In the genomic region with DNA sequence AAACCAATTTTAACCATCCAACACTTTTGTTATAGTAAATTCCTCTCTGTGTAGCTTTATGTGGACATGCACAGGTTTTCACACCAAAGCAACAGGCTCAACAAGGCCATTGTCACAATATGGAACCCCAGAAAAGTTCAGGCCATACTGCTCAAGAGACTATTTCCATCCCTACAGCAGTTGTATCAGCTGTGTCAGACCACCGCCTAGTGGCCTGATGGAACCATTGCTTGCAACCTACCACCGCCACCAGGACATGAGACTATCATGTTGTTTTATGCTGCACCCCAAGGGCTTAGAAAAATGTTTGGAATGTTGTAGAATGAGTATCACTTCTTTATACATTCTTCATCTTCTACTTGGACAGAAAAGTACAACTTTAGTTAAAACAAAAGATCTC, we compare ENCODE assay signal across 8 mouse cellular contexts. TPM values are rescaled to one million over a fixed set of nuclear protein-coding genes. Genes with fewer than 3 reads are reported as not detected.
DNase-seq lines count a peak whose midpoint lies in the region; ATAC-seq and TF ChIP-seq lines count a peak whose summit lies in the region.

No protein-coding gene starts in this region.

- no peaks in the 10 kb centered on the region for H3K27me3 ChIP-seq in hindbrain, embryonic 10.5 days (ENCODE audit: insufficient read depth, poor library complexity, severe bottlenecking)
- H3K27me3 ChIP-seq in hindbrain, embryonic 13.5 days = no peaks in the 10 kb centered on the region
- no peaks in the 10 kb centered on the region for H3K27me3 ChIP-seq in midbrain, embryonic 13.5 days
- H3K27me3 ChIP-seq in spleen, adult 2 months (ENCODE audit: control insufficient read depth, insufficient read depth, low read length) = no peaks in the 10 kb centered on the region

- H3K9me3 ChIP-seq in hindbrain, embryonic 10.5 days = no peaks in the 10 kb centered on the region
- H3K9me3 ChIP-seq in hindbrain, embryonic 13.5 days = no peaks in the 10 kb centered on the region
- H3K9me3 ChIP-seq in midbrain, embryonic 13.5 days = no peaks in the 10 kb centered on the region

- H3K4me1 ChIP-seq in hindbrain, embryonic 10.5 days (replicated peaks) = peaks cover 9% of the 10 kb centered on the region
- no peaks in the 10 kb centered on the region for H3K4me1 ChIP-seq in hindbrain, embryonic 13.5 days (replicated peaks)
- no peaks in the 10 kb centered on the region for H3K4me1 ChIP-seq in midbrain, embryonic 13.5 days (replicated peaks)
- no peaks in the 10 kb centered on the region for H3K4me1 ChIP-seq in spleen, adult 2 months (ENCODE audit: control insufficient read depth, insufficient read depth, insufficient read length)

- intact Hi-C loops in left cerebral cortex, adult 2 months (cut with DNase I) = loop anchor here (1.0 to 10.0 kb wide), 5 partner anchors 169 to 491 kb away; no protein-coding TSS in a partner anchor

- H3K4me2 ChIP-seq in hindbrain, embryonic 13.5 days = no peak overlapping the region
- no peak overlapping the region for H3K4me2 ChIP-seq in midbrain, embryonic 13.5 days (replicated peaks)

- H3K4me3 ChIP-seq in hindbrain, embryonic 10.5 days = no peak overlapping the region
- H3K4me3 ChIP-seq in hindbrain, embryonic 13.5 days = no peak overlapping the region
- H3K4me3 ChIP-seq in left cerebral cortex, adult 2 months = no peak overlapping the region
- no peak overlapping the region for H3K4me3 ChIP-seq in midbrain, embryonic 13.5 days (replicated peaks)
- no peak overlapping the region for H3K4me3 ChIP-seq in spleen, adult 2 months (ENCODE audit: extremely low read depth, insufficient read depth, insufficient read length)

- peak; percentile 65 for DNase-seq in hindbrain, embryonic 10.5 days (ENCODE audit: low spot score)
- peak; percentile 85 for DNase-seq in brain, embryonic 14.5 days (ENCODE audit: low read depth)
- DNase-seq in frontal cortex, postnatal 25 days (ENCODE audit: low spot score in 2 of 2) = peak; percentile 52 to 60
- DNase-seq in induced T-regulatory cell, adult 2 months (ENCODE audit: low read depth) = peak; percentile 81
- peak; percentile 56 for DNase-seq in left cerebral cortex, adult 2 months (ENCODE audit: extremely low spot score in 1 of 2, low spot score in 2 of 2)
- DNase-seq in spleen, adult 2 months (ENCODE audit: low read depth in 1 of 2, low spot score in 2 of 2) = peak; percentile 28 to 61

- no peaks in the 10 kb centered on the region for H3K36me3 ChIP-seq in hindbrain, embryonic 10.5 days
- no peaks in the 10 kb centered on the region for H3K36me3 ChIP-seq in hindbrain, embryonic 13.5 days
- no peaks in the 10 kb centered on the region for H3K36me3 ChIP-seq in midbrain, embryonic 13.5 days
- no peaks in the 10 kb centered on the region for H3K36me3 ChIP-seq in spleen, adult 2 months (ENCODE audit: control insufficient read depth, insufficient read depth, low read length)

- TF ChIP-seq POLR2A in brain, embryonic 14.5 days (IDR thresholded peaks at IDR 0.05; ENCODE audit: borderline replicate concordance, extremely low read depth, insufficient read depth, insufficient read length, poor library complexity, severe bottlenecking) = no peak
- TF ChIP-seq POLR2A in spleen, adult 2 months (IDR thresholded peaks at IDR 0.05; ENCODE audit: low read depth, low read length) = no peak

- H3K9ac ChIP-seq in hindbrain, embryonic 13.5 days = no peak overlapping the region
- no peak overlapping the region for H3K9ac ChIP-seq in midbrain, embryonic 13.5 days (replicated peaks)

- ATAC-seq in hindbrain, embryonic 13.5 days (ENCODE audit: low FRiP score) = no peak
- ATAC-seq in midbrain, embryonic 13.5 days = 0 out of 2 replicates have a peak, but pooled peaks have one; percentile 62

- TF ChIP-seq CTCF in brain, embryonic 14.5 days (IDR thresholded peaks at IDR 0.05; ENCODE audit: borderline replicate concordance, extremely low read depth, insufficient read depth, insufficient read length) = peak; percentile 87; the same call in 1 of the 2 replicates
- peak; percentile 96 for TF ChIP-seq CTCF in left cerebral cortex, adult 2 months (IDR thresholded peaks at IDR 0.05)
- TF ChIP-seq CTCF in spleen, adult 2 months (IDR thresholded peaks at IDR 0.05; ENCODE audit: extremely low read depth, insufficient read depth, insufficient read length, insufficient replicate concordance) = peak; percentile 70; the same call in 1 of the 2 replicates

- no peak overlapping the region for H3K27ac ChIP-seq in hindbrain, embryonic 10.5 days
- H3K27ac ChIP-seq in hindbrain, embryonic 13.5 days = no peak overlapping the region
- H3K27ac ChIP-seq in left cerebral cortex, adult 2 months = no peak overlapping the region
- H3K27ac ChIP-seq in midbrain, embryonic 13.5 days = no peak overlapping the region
- no peak overlapping the region for H3K27ac ChIP-seq in spleen, adult 2 months (ENCODE audit: insufficient read depth, low read length)

- WGBS in hindbrain, embryonic 10.5 days = 3% methylated on average over 2 of the region's 2 CpGs
- 9% methylated on average over 2 of the region's 2 CpGs for WGBS in hindbrain, embryonic 13.5 days
- WGBS in midbrain, embryonic 13.5 days = 9% methylated on average over 2 of the region's 2 CpGs
- WGBS in spleen, adult 2 months = 23% methylated on average over 2 of the region's 2 CpGs

RNA-seq across cellular contexts. Expression of a gene that starts 10.5 kb away (rescaled TPM):
- polyA plus RNA-seq in hindbrain, embryonic 10.5 days (2016; fragmentation: Nextera tagmentation; extraction: Ambion mirVana) = 73.4 and 99.0 TPM in 2 replicates
- 36.2 and 39.5 TPM in 2 replicates for polyA plus RNA-seq in hindbrain, embryonic 13.5 days (2015; fragmentation: Nextera tagmentation; extraction: Ambion mirVana)
- polyA plus RNA-seq in brain, embryonic 14.5 days (2012; rRNA removed) = 22.9 and 30.1 TPM in 2 replicates
- total RNA-seq in left cerebral cortex, adult 2 months (2021) = 10 to 100 TPM; 20.6 to 24.5 TPM
- polyA plus RNA-seq in midbrain, embryonic 13.5 days (2015; fragmentation: Nextera tagmentation; extraction: Ambion mirVana) = 43.7 and 44.7 TPM in 2 replicates
- 9.1 and 9.4 TPM in 2 replicates for polyA plus RNA-seq in spleen, adult 2 months (2012; rRNA removed)

RNA-seq across cellular contexts. Expression of a gene that starts 10.8 kb away (rescaled TPM):
- 0.30 and 0.37 TPM in 2 replicates for polyA plus RNA-seq in hindbrain, embryonic 10.5 days (2016; fragmentation: Nextera tagmentation; extraction: Ambion mirVana)
- polyA plus RNA-seq in hindbrain, embryonic 13.5 days (2015; fragmentation: Nextera tagmentation; extraction: Ambion mirVana) = 0.43 and 0.70 TPM in 2 replicates
- polyA plus RNA-seq in brain, embryonic 14.5 days (2012; rRNA removed) = 0.49 and 0.55 TPM in 2 replicates
- total RNA-seq in left cerebral cortex, adult 2 months (2021) = 1 to 10 TPM in 1 of 2 experiments, under 1 TPM in 1; 0.93 to 1.3 TPM
- polyA plus RNA-seq in midbrain, embryonic 13.5 days (2015; fragmentation: Nextera tagmentation; extraction: Ambion mirVana) = 0.31 and 0.55 TPM in 2 replicates
- 0.15 TPM in 1 of 2 replicates, not detected in the other for polyA plus RNA-seq in spleen, adult 2 months (2012; rRNA removed)
